Mouse (Mus musculus) kidney, adult 2 months (tissue): ENCODE measurements at regions not wholly inside any gene's neighbourhood (a gene's known extent, or its start where the extent isn't known, plus 50 kb on each side); places are given as distances from the start of the nearest gene placed in this dataset.

Source experiments
- DNase-seq: peaks from one replicate; pipeline ENCODE4 v3.0.0; 2021
- H3K27ac ChIP-seq: fragments of 200-500 bp; 2 replicates; pipeline ENCODE4 v1.5.1; 2012; ENCODE audit warnings: low read depth, low read length, control low read depth, inconsistent platforms; ENCODE audit not compliant: insufficient read depth
- H3K27me3 ChIP-seq: fragments of 200-500 bp; replicated peaks from 2 replicates; pipeline ENCODE4 v1.6.1; 2012; ENCODE audit warnings: mild to moderate bottlenecking, moderate library complexity, low read length, inconsistent platforms; ENCODE audit not compliant: control insufficient read depth, insufficient read depth
- H3K36me3 ChIP-seq: fragments of 200-500 bp; 2 replicates; pipeline ENCODE4 v1.6.1; 2012; ENCODE audit warnings: mild to moderate bottlenecking, moderate library complexity, low read length, inconsistent platforms; ENCODE audit not compliant: control insufficient read depth, insufficient read depth
- H3K4me1 ChIP-seq: fragments of 200-500 bp; 2 replicates; pipeline ENCODE4 v1.6.1; 2011; ENCODE audit warnings: low read length; ENCODE audit not compliant: control insufficient read depth, insufficient read depth
- H3K4me3 ChIP-seq: fragments of 200-500 bp; 2 replicates; pipeline ENCODE4 v1.5.1; 2011; ENCODE audit warnings: mild to moderate bottlenecking, low read depth, low read length, control low read depth; ENCODE audit not compliant: insufficient read depth
- CTCF ChIP-seq: fragments of 200-500 bp; conservative IDR thresholded peaks from 2 replicates; pipeline ENCODE4 v1.5.1; 2011; ENCODE audit warnings: low read depth, mild to moderate bottlenecking, control low read depth, low read length, moderate library complexity, mixed read lengths; ENCODE audit not compliant: insufficient read depth, insufficient read length
- POLR2A ChIP-seq: fragments of 200-500 bp; IDR thresholded peaks from one replicate; pipeline ENCODE4 v1.6.1; 2011; ENCODE audit warnings: low read depth, low read length, control low read depth
- WGBS: fragments of 180-500 bp; shearing (Covaris S2); methylation state at CpG from one replicate; pipeline ENCODE4 v1.1.7; 2018; 5-methylcytosine and 5-hydroxymethylcytosine counted together

DNA sequence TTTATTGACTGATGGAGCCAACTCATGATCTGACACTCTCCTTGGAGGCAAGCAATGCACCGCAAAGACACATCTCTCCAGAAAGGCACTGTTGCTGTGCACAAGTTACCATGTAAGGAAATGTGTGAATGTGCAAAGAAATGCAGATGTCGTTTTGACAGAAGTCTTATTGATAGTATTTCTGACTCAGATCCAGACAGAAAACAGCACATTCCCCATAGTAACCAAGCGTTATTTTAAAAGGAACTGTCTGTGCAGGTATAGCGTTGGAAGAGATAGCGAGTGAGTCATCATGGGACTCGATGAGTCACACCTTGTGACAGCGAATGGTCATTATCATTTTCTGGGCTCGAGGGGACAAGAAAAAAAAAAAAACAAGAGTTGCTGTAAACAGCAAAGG, 52.9 kb upstream of the Lifr start:
- 88% methylated on average over 8 of the region's 8 CpGs for WGBS
- TF ChIP-seq POLR2A (no peak), CTCF (no peak)

DNA sequence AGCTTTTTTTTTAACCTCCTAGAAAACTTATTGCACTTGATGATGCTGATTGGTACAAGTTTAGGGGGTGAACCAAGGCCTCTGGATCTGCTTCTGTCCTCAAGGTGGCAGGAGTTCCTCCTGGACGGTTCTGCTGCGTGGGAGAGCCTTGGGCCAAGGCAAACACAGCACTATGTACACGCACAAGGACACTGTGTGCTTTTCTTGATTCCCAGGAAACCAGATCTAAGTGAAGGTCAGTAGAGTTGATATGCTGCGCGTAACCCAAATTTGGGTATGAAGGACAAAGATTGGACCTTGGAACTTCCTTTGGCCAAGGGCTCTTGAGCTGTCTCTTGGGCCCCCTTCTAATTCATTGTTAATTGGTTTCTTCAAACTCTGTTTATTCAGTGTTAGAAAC, 51.3 kb upstream of the Lifr start:
- Histone ChIP-seq H3K4me3 (no peak overlapping the region), H3K27me3 (no peaks in the 10 kb centered on the region), H3K27ac (no peak overlapping the region), H3K4me1 (no peaks in the 10 kb centered on the region), H3K36me3 (no peaks in the 10 kb centered on the region)
- TF ChIP-seq CTCF (peak; percentile 50), POLR2A (no peak)
- peak; percentile 49 for DNase-seq
- WGBS = 60% methylated on average over 5 of the region's 5 CpGs

More for the DNA sequence above, 52.9 kb upstream of the Lifr start:
- no peak overlapping the region for H3K4me3 ChIP-seq
- H3K4me1 ChIP-seq = no peaks in the 10 kb centered on the region
- H3K27ac ChIP-seq = no peak overlapping the region
- H3K27me3 ChIP-seq = no peaks in the 10 kb centered on the region
- H3K36me3 ChIP-seq = no peaks in the 10 kb centered on the region
- no peak for DNase-seq

DNA sequence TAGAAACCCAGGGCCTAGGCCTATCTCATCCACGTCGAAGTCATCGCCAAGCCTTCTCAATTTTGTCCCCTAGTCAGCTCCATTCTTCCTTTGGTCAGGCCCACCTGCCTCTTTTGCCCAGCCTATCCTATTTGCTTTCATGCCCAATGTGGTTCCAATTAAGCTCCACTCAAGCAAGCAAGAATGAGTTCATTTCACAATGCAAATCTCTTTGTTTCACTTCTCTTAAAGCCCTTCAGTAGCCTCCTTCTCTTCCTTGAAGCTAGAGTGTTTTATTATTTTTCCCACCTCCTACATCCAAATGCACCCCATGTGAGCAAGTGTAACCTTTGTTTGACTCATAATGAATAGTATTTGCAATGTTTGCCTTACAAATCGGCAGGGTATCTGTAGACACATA, 50.6 kb upstream of the Lifr start:
- Histone ChIP-seq H3K4me1 (no peaks in the 10 kb centered on the region), H3K27ac (no peak overlapping the region), H3K36me3 (no peaks in the 10 kb centered on the region), H3K27me3 (no peaks in the 10 kb centered on the region), H3K4me3 (no peak overlapping the region)
- no peak for DNase-seq
- 90% methylated on average over 4 of the region's 4 CpGs for WGBS
- no peak for TF ChIP-seq CTCF
- no peak for TF ChIP-seq POLR2A
